Comparison of ENCODE assay signal across 21 mouse cellular contexts in the genomic region with DNA sequence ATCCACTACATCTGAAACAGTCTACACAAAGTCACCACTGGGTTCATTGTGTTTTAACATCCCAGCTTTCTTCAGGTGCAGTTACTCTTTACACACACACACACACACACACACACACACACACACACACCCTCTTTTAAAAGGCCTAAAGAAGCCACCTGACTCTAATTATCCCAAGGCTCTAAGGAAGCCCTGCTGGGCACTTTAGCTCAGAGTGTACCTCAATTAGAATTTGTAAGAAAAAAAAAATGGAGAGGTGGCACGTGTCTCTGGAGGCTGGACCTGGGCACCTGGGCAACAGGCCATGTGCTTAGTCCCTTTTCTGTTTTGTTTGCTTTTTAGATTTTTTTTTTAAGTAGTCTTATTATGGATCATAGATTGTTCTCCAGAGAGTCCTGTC. TPM values are rescaled to one million over a fixed set of nuclear protein-coding genes. Genes with fewer than 3 reads are reported as not detected.
A peak's percentile ranks its signal among the peaks of the same experiment; 100 is the strongest.
DNase-seq lines count a peak whose midpoint lies in the region; ATAC-seq and TF ChIP-seq lines count a peak whose summit lies in the region.
"Had no signal": no experiment of that assay in that cellular context is flagged by ENCODE, and none has a peak within 500 bp of the region (broad histone marks: within the 10 kb centered on the region; RNA-seq: fewer than 3 reads in every experiment).

No protein-coding gene starts in this region.

- H3K36me3 ChIP-seq in kidney, embryonic 15.5 days, result no peaks in the 10 kb centered on the region
- H3K36me3 ChIP-seq: embryonic facial prominence, embryonic 13.5 days; forebrain, embryonic 12.5 days; heart, embryonic 12.5 days; hindbrain, embryonic 10.5 days had no signal

- no peak overlapping the region for H3K4me2 ChIP-seq in kidney, embryonic 15.5 days
- H3K4me2 ChIP-seq: embryonic facial prominence, embryonic 13.5 days; forebrain, embryonic 12.5 days; heart, embryonic 12.5 days; hindbrain, embryonic 14.5 days had no signal

- H3K9me3 ChIP-seq in kidney, embryonic 15.5 days (replicated peaks), result no peaks in the 10 kb centered on the region
- H3K9me3 ChIP-seq: embryonic facial prominence, embryonic 13.5 days; forebrain, embryonic 12.5 days; heart, embryonic 12.5 days; hindbrain, embryonic 10.5 days had no signal

- H3K27ac ChIP-seq in layer of hippocampus, adult 2 months, result no peak overlapping the region
- H3K27ac ChIP-seq in kidney, embryonic 15.5 days, result no peak overlapping the region
- H3K27ac ChIP-seq: embryonic facial prominence, embryonic 13.5 days; forebrain, embryonic 12.5 days; heart, adult 2 months; hindbrain, embryonic 10.5 days; hindbrain, embryonic 14.5 days had no signal

- 50% methylated on average over 1 of the region's 1 CpGs for WGBS in kidney, embryonic 15.5 days

- no peak overlapping the region for H3K4me3 ChIP-seq in layer of hippocampus, adult 2 months
- no peak overlapping the region for H3K4me3 ChIP-seq in kidney, embryonic 15.5 days (replicated peaks)
- H3K4me3 ChIP-seq: embryonic facial prominence, embryonic 13.5 days; forebrain, embryonic 12.5 days; heart, adult 2 months; heart, embryonic 12.5 days; hindbrain, embryonic 10.5 days had no signal

- H3K27me3 ChIP-seq in kidney, embryonic 15.5 days, result no peaks in the 10 kb centered on the region
- H3K27me3 ChIP-seq: CH12.LX; embryonic facial prominence, embryonic 13.5 days; forebrain, embryonic 12.5 days; heart, embryonic 12.5 days; Patski had no signal

- no peak for ATAC-seq in kidney, embryonic 15.5 days (replicated peaks; ENCODE audit: low FRiP score)
- ATAC-seq: forebrain, embryonic 16.5 days; Patski had no signal

- no peak overlapping the region for H3K9ac ChIP-seq in kidney, embryonic 15.5 days
- H3K9ac ChIP-seq: embryonic facial prominence, embryonic 13.5 days; forebrain, embryonic 12.5 days; heart, embryonic 12.5 days; hindbrain, embryonic 14.5 days had no signal

- peaks cover 10% of the 10 kb centered on the region for H3K4me1 ChIP-seq in kidney, embryonic 15.5 days

- DNase-seq in lung, postnatal 25 days (ENCODE audit: low spot score), result peak; percentile 39
- no peak for DNase-seq in lung, postnatal 10 days
- DNase-seq in R1 (ENCODE audit: low read depth, low spot score), result peak; percentile 91
- DNase-seq in lung, postnatal 36 days, result peak; percentile 44
- DNase-seq in layer of hippocampus, adult 2 months (ENCODE audit: low spot score in 2 of 2), result no peak
- DNase-seq: adrenal gland, postnatal 14 days; cerebellum, adult 11-12 months; cerebellum, adult 9-10 months; cerebellum, postnatal 25 days; gastrocnemius, postnatal 14 days; heart, adult 2 months had no signal

- TF ChIP-seq CTCF in layer of hippocampus, adult 2 months (conservative IDR thresholded peaks at IDR 0.05), result no peak

RNA-seq across cellular contexts. Expression of a gene that starts 3.0 kb away (rescaled TPM):
- total RNA-seq in layer of hippocampus, adult 2 months (2021), result 100 to 1,000 TPM; 134 TPM
- 21.9 and 28.3 TPM in 2 replicates for polyA plus RNA-seq in kidney, embryonic 15.5 days (2015; fragmentation: Nextera tagmentation; extraction: Ambion mirVana)

RNA-seq across cellular contexts. Expression of a gene that starts 9.8 kb away (rescaled TPM):
- total RNA-seq in layer of hippocampus, adult 2 months (2021), result 1 to 10 TPM; 4.2 TPM
- polyA plus RNA-seq in kidney, embryonic 15.5 days (2015; fragmentation: Nextera tagmentation; extraction: Ambion mirVana), result 7.9 and 9.4 TPM in 2 replicates

RNA-seq across cellular contexts. Expression of a gene that starts 31.8 kb away (rescaled TPM):
- total RNA-seq in layer of hippocampus, adult 2 months (2021), result 10 to 100 TPM; 19.4 to 21.8 TPM
- polyA plus RNA-seq in kidney, embryonic 15.5 days (2015; fragmentation: Nextera tagmentation; extraction: Ambion mirVana), result 49.0 and 55.1 TPM in 2 replicates

RNA-seq across cellular contexts. Expression of a gene that starts 35.2 kb away (rescaled TPM):
- 10 to 100 TPM; 52.4 to 58.9 TPM for total RNA-seq in layer of hippocampus, adult 2 months (2021)
- polyA plus RNA-seq in kidney, embryonic 15.5 days (2015; fragmentation: Nextera tagmentation; extraction: Ambion mirVana), result 67.0 and 73.4 TPM in 2 replicates

RNA-seq across cellular contexts. Expression of a gene that starts 54.7 kb away (rescaled TPM):
- 1 to 10 TPM; 1.4 to 1.5 TPM for total RNA-seq in layer of hippocampus, adult 2 months (2021)
- 0.09 TPM in 1 of 2 replicates, not detected in the other for polyA plus RNA-seq in kidney, embryonic 15.5 days (2015; fragmentation: Nextera tagmentation; extraction: Ambion mirVana)
- total RNA-seq: MEL had no signal
- polyA plus RNA-seq: embryonic facial prominence, embryonic 13.5 days; forebrain, embryonic 12.5 days; forebrain, embryonic 16.5 days; heart, embryonic 12.5 days; hindbrain, embryonic 10.5 days had no signal

Comparison
In these comparisons a context has a peak if more than half of its experiments do, and no peak if none do; other contexts are left out.
1. DNase-seq: peak in lung, postnatal 25 days (single experiment), R1 (single experiment) and lung, postnatal 36 days (single experiment); none in lung, postnatal 10 days (single experiment) and layer of hippocampus, adult 2 months (0 of 2).